ENCODE assay signal across 27 mouse cellular contexts in genomic region chr5:93035285-93035684, GRCm38 (mm10). TPM values are rescaled to one million over a fixed set of nuclear protein-coding genes. Genes with fewer than 3 reads are reported as not detected.
DNase-seq lines count a peak whose midpoint lies in the region; ATAC-seq lines count a peak whose summit lies in the region.
"Had no signal": no experiment of that assay in that cellular context is flagged by ENCODE, and none has a peak within 500 bp of the region (broad histone marks: within the 10 kb centered on the region; RNA-seq: fewer than 3 reads in every experiment).

No protein-coding gene starts in this region.

- WGBS in heart, embryonic 10.5 days: no CpG with 5 or more reads among the region's 1 CpGs
- 60% methylated on average over 1 of the region's 1 CpGs for WGBS in stomach, embryonic 14.5 days
- 80% methylated on average over 1 of the region's 1 CpGs for WGBS in midbrain, embryonic 14.5 days
- WGBS in midbrain, embryonic 16.5 days: 57% methylated on average over 1 of the region's 1 CpGs

- H3K9ac ChIP-seq in stomach, embryonic 14.5 days (replicated peaks; ENCODE audit: low read depth, low read length): no peak overlapping the region
- H3K9ac ChIP-seq in midbrain, embryonic 14.5 days (replicated peaks; ENCODE audit: low read length): no peak overlapping the region
- no peak overlapping the region for H3K9ac ChIP-seq in midbrain, embryonic 16.5 days (ENCODE audit: low read depth, low read length)
- H3K9ac ChIP-seq: embryonic facial prominence, embryonic 13.5 days; forebrain, embryonic 13.5 days; hindbrain, embryonic 14.5 days; limb, embryonic 15.5 days; liver, embryonic 14.5 days had no signal

- no peak overlapping the region for H3K4me3 ChIP-seq in heart, embryonic 10.5 days
- H3K4me3 ChIP-seq in stomach, embryonic 14.5 days (ENCODE audit: low read depth, low read length): no peak overlapping the region
- H3K4me3 ChIP-seq in midbrain, embryonic 14.5 days (replicated peaks; ENCODE audit: low read depth, low read length): no peak overlapping the region
- no peak overlapping the region for H3K4me3 ChIP-seq in midbrain, embryonic 16.5 days (ENCODE audit: low read depth, low read length)
- H3K4me3 ChIP-seq: embryonic facial prominence, embryonic 13.5 days; forebrain, embryonic 13.5 days; heart, adult 2 months; limb, embryonic 15.5 days had no signal

- intact Hi-C loops in heart, postnatal 10 days (cut with DNase I): no loop called here

- no peaks in the 10 kb centered on the region for H3K36me3 ChIP-seq in heart, embryonic 10.5 days
- H3K36me3 ChIP-seq in stomach, embryonic 14.5 days (ENCODE audit: control insufficient read depth, insufficient read depth, low read length): no peaks in the 10 kb centered on the region
- no peaks in the 10 kb centered on the region for H3K36me3 ChIP-seq in midbrain, embryonic 14.5 days (ENCODE audit: control insufficient read depth, insufficient read depth, low read length)
- no peaks in the 10 kb centered on the region for H3K36me3 ChIP-seq in midbrain, embryonic 16.5 days (ENCODE audit: control insufficient read depth, insufficient read depth, low read length)
- H3K36me3 ChIP-seq: embryonic facial prominence, embryonic 13.5 days; limb, embryonic 15.5 days had no signal

- H3K4me2 ChIP-seq in stomach, embryonic 14.5 days (replicated peaks; ENCODE audit: low read depth, low read length): no peak overlapping the region
- H3K4me2 ChIP-seq in midbrain, embryonic 14.5 days (ENCODE audit: low read length): no peak overlapping the region
- no peak overlapping the region for H3K4me2 ChIP-seq in midbrain, embryonic 16.5 days (ENCODE audit: low read length)
- H3K4me2 ChIP-seq: embryonic facial prominence, embryonic 13.5 days; forebrain, embryonic 13.5 days; hindbrain, embryonic 14.5 days; limb, embryonic 15.5 days had no signal

- peak; percentile 84 for ATAC-seq in stomach, embryonic 14.5 days (ENCODE audit: insufficient number of reproducible peaks, insufficient read depth, low FRiP score, low read depth)
- ATAC-seq in midbrain, embryonic 14.5 days (ENCODE audit: low FRiP score, low TSS enrichment): no peak
- ATAC-seq in midbrain, embryonic 16.5 days: no peak
- ATAC-seq: activated CD4-positive, CD25-positive, alpha-beta regulatory T cell, adult 4 months; forebrain, embryonic 13.5 days had no signal

- H3K27ac ChIP-seq in heart, embryonic 10.5 days: peak overlapping the region; percentile 31; the same call in 1 of the 2 replicates
- no peak overlapping the region for H3K27ac ChIP-seq in stomach, embryonic 14.5 days (ENCODE audit: low read length)
- H3K27ac ChIP-seq in midbrain, embryonic 14.5 days (replicated peaks; ENCODE audit: low read depth, low read length): no peak overlapping the region
- H3K27ac ChIP-seq in midbrain, embryonic 16.5 days (ENCODE audit: low read length): no peak overlapping the region
- H3K27ac ChIP-seq: embryonic facial prominence, embryonic 13.5 days; forebrain, embryonic 13.5 days; heart, adult 2 months; hindbrain, embryonic 14.5 days; limb, embryonic 15.5 days; liver, embryonic 14.5 days had no signal

- no peaks in the 10 kb centered on the region for H3K9me3 ChIP-seq in heart, embryonic 10.5 days
- no peaks in the 10 kb centered on the region for H3K9me3 ChIP-seq in stomach, embryonic 14.5 days (ENCODE audit: control insufficient read depth, low read depth, low read length)
- no peaks in the 10 kb centered on the region for H3K9me3 ChIP-seq in midbrain, embryonic 14.5 days (ENCODE audit: control insufficient read depth, low read length)
- H3K9me3 ChIP-seq in midbrain, embryonic 16.5 days (replicated peaks; ENCODE audit: control insufficient read depth, low read length, poor library complexity, severe bottlenecking): no peaks in the 10 kb centered on the region
- H3K9me3 ChIP-seq: embryonic facial prominence, embryonic 13.5 days; forebrain, embryonic 13.5 days; limb, embryonic 15.5 days had no signal

- no peak for DNase-seq in heart, embryonic 10.5 days (ENCODE audit: low spot score)
- no peak for DNase-seq in heart, postnatal 10 days
- peak; percentile 20 for DNase-seq in urinary bladder, postnatal 14 days (ENCODE audit: low spot score)
- DNase-seq in urinary bladder, adult 2 months (ENCODE audit: low spot score): no peak
- DNase-seq in midbrain, embryonic 14.5 days: no peak
- DNase-seq: adrenal gland, adult 8-10 months; cerebellum, adult 18-20 months; cerebellum, postnatal 25 days; gastrocnemius, postnatal 36 days; heart, adult 2 months; heart, postnatal 36 days; kidney, adult 11 months; kidney, postnatal 4 days; layer of hippocampus, adult 9-11 months; lung, postnatal 36 days; thymus, postnatal 14 days had no signal

- H3K27me3 ChIP-seq in heart, embryonic 10.5 days (ENCODE audit: insufficient read depth, poor library complexity, severe bottlenecking): no peaks in the 10 kb centered on the region
- no peaks in the 10 kb centered on the region for H3K27me3 ChIP-seq in stomach, embryonic 14.5 days (ENCODE audit: control insufficient read depth, insufficient read depth, low read length)
- no peaks in the 10 kb centered on the region for H3K27me3 ChIP-seq in midbrain, embryonic 14.5 days (ENCODE audit: control insufficient read depth, insufficient read depth, low read length)
- no peaks in the 10 kb centered on the region for H3K27me3 ChIP-seq in midbrain, embryonic 16.5 days (ENCODE audit: control insufficient read depth, insufficient read depth, low read depth, low read length)

- peaks cover 43% of the 10 kb centered on the region for H3K4me1 ChIP-seq in heart, embryonic 10.5 days
- H3K4me1 ChIP-seq in stomach, embryonic 14.5 days (ENCODE audit: control insufficient read depth, insufficient read depth, low read length): 0 out of 2 replicates have a peak, but pooled peaks cover 5% of the 10 kb centered on the region
- H3K4me1 ChIP-seq in midbrain, embryonic 14.5 days (ENCODE audit: control insufficient read depth, insufficient read depth, low read length): no peaks in the 10 kb centered on the region
- no peaks in the 10 kb centered on the region for H3K4me1 ChIP-seq in midbrain, embryonic 16.5 days (ENCODE audit: control insufficient read depth, insufficient read depth, low read length)
- H3K4me1 ChIP-seq: forebrain, embryonic 13.5 days had no signal

RNA-seq across cellular contexts. Expression of gene Sowahb, which starts 9.5 kb away (rescaled TPM):
- 0.73 and 1.2 TPM in 2 replicates for polyA plus RNA-seq in heart, embryonic 10.5 days (2016; fragmentation: Nextera tagmentation; extraction: Ambion mirVana)
- total RNA-seq in heart, postnatal 10 days (2021): under 1 TPM in 1 of 2 experiments, not detected in 1; 0.07 TPM
- polyA plus RNA-seq in urinary bladder, adult 2 months (2012; rRNA removed): 2.1 and 2.3 TPM in 2 replicates
- polyA plus RNA-seq in stomach, embryonic 14.5 days (2014; fragmentation: Nextera tagmentation; extraction: Ambion mirVana): 1.4 and 1.5 TPM in 2 replicates
- polyA plus RNA-seq in midbrain, embryonic 14.5 days (2014; fragmentation: Nextera tagmentation; extraction: Ambion mirVana): 0.09 TPM in 1 of 2 replicates, not detected in the other
- not detected in 2 replicates for polyA plus RNA-seq in midbrain, embryonic 16.5 days (2015; fragmentation: Nextera tagmentation; extraction: Ambion mirVana)
- total RNA-seq: gastrocnemius, postnatal 36 days; megakaryocyte-erythroid progenitor cell, adult 5-6 weeks had no signal
- polyA plus RNA-seq: activated CD4-positive, CD25-positive, alpha-beta regulatory T cell, adult 4 months; forebrain, embryonic 13.5 days; hindbrain, embryonic 14.5 days; midbrain, postnatal 0 days; neural tube, embryonic 14.5 days had no signal

RNA-seq across cellular contexts. Expression of gene Sept11, which starts 58.0 kb away (rescaled TPM):
- polyA plus RNA-seq in heart, embryonic 10.5 days (2016; fragmentation: Nextera tagmentation; extraction: Ambion mirVana): 129 and 153 TPM in 2 replicates
- total RNA-seq in heart, postnatal 10 days (2021): 10 to 100 TPM; 82.1 to 91.4 TPM
- polyA plus RNA-seq in urinary bladder, adult 2 months (2012; rRNA removed): 27.9 and 30.9 TPM in 2 replicates
- 176 and 186 TPM in 2 replicates for polyA plus RNA-seq in stomach, embryonic 14.5 days (2014; fragmentation: Nextera tagmentation; extraction: Ambion mirVana)
- polyA plus RNA-seq in midbrain, embryonic 14.5 days (2014; fragmentation: Nextera tagmentation; extraction: Ambion mirVana): 103 and 171 TPM in 2 replicates
- 143 and 155 TPM in 2 replicates for polyA plus RNA-seq in midbrain, embryonic 16.5 days (2015; fragmentation: Nextera tagmentation; extraction: Ambion mirVana)
